Mouse (Mus musculus) kidney, adult 2 months (tissue): ENCODE data around the gene Phactr1.

ENCODE experiments used
- CTCF ChIP-seq: fragments of 200-500 bp; conservative IDR thresholded peaks from 2 replicates; pipeline ENCODE4 v1.5.1; 2011; ENCODE audit warnings: low read depth, mild to moderate bottlenecking, control low read depth, low read length, moderate library complexity, mixed read lengths; ENCODE audit not compliant: insufficient read depth, insufficient read length
- POLR2A ChIP-seq: fragments of 200-500 bp; IDR thresholded peaks from one replicate; pipeline ENCODE4 v1.6.1; 2011; ENCODE audit warnings: low read depth, low read length, control low read depth

DNA sequence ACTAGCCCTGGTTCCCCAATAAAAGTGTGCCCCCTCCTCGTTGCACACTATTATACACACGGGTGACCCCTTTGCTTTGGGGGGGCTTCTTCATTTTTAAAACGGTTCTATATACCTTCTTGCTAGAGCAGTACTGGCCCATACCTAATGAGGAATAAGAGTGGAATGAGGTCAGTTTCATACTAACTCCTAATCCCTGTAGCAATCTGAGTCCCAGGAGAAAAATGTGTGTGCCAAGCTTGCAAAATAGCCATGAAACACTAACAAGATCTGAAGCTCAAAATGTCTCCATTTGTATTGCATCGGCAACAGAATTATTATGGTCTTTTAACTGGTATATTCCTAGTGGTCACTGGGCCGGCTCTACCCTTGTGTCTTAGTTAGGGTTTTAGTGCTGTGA, 207.3 kb downstream of the Phactr1 start:
- TF ChIP-seq POLR2A = no peak
- TF ChIP-seq CTCF = no peak
